Mouse (Mus musculus) lung, embryonic 14.5 days (tissue): ENCODE data around the gene Gzmd. TPM values are rescaled to one million over a fixed set of nuclear protein-coding genes. Genes with fewer than 3 reads are reported as not detected.
A peak's percentile ranks its signal among the peaks of the same experiment; 100 is the strongest.
"Not testable (repeated sequence)": the region's sequence is repeated elsewhere in the genome, so short reads cannot be mapped to it uniquely, and the experiment has no call there.

ENCODE experiments used
- ATAC-seq: fragments of 200-750 bp; cut with Nextera tagmentation; 2 replicates; pipeline ENCODE4 v1.8.0; 2017; ENCODE audit warnings: mild to moderate bottlenecking, moderate TSS enrichment, moderate library complexity; ENCODE audit not compliant: insufficient read depth
- DNase-seq: peaks from one replicate; pipeline ENCODE4 v3.0.0-alpha.2; 2015
- H3K27ac ChIP-seq: fragments of 300-500 bp; sonication (generic); 2 replicates; pipeline ENCODE4 v1.5.1; 2014; ENCODE audit warnings: low read depth, mild to moderate bottlenecking, moderate library complexity
- H3K27me3 ChIP-seq: fragments of 300-500 bp; sonication (generic); 2 replicates; pipeline ENCODE4 v1.6.1; 2014; ENCODE audit warnings: low read length, control low read depth; ENCODE audit not compliant: insufficient read depth
- H3K36me3 ChIP-seq: fragments of 300-500 bp; sonication (generic); 2 replicates; pipeline ENCODE4 v1.6.1; 2014; ENCODE audit warnings: control low read depth; ENCODE audit not compliant: insufficient read depth
- H3K4me1 ChIP-seq: fragments of 300-500 bp; sonication (generic); 2 replicates; pipeline ENCODE4 v1.6.1; 2014; ENCODE audit warnings: antibody characterized with exemption, control low read depth; ENCODE audit not compliant: insufficient read depth
- H3K4me2 ChIP-seq: fragments of 300-500 bp; sonication (generic); 2 replicates; pipeline ENCODE4 v1.6.1; 2014; ENCODE audit warnings: mild to moderate bottlenecking
- H3K4me3 ChIP-seq: fragments of 300-500 bp; sonication (generic); 2 replicates; pipeline ENCODE4 v1.5.1; 2014; ENCODE audit warnings: low read depth, low read length
- H3K9ac ChIP-seq: fragments of 300-500 bp; sonication (generic); 2 replicates; pipeline ENCODE4 v1.6.1; 2014
- H3K9me3 ChIP-seq: fragments of 300-500 bp; sonication (generic); 2 replicates; pipeline ENCODE4 v1.6.1; 2016; ENCODE audit warnings: low read depth, low read length, control low read depth
- CTCF ChIP-seq: IDR thresholded peaks from 2 replicates; pipeline ENCODE4 v1.5.1; 2016; ENCODE audit warnings: antibody characterized with exemption, low read depth
- WGBS: fragments of 180-500 bp; shearing (Covaris S2); extraction: QIAGEN DNeasy Blood & Tissue Kit; methylation state at CpG from one replicate; pipeline ENCODE4 v1.1.7; 2014; 5-methylcytosine and 5-hydroxymethylcytosine counted together
- polyA plus RNA-seq: library from polyadenylated mRNA; unstranded; fragments of >200 nt; fragmentation: Nextera tagmentation; extraction: Ambion mirVana; gene quantifications from 2 replicates; pipeline ENCODE4 v1.2.1, GENCODE M21; 2014

Gzmd gene
- not detected in 2 replicates for polyA plus RNA-seq

GRCm38 (mm10) chr14:56132508-56132907 lies at the start of gene Gzmd:
Gene Gzmd (minus strand): TSS chr14:56132608.
- H3K27ac ChIP-seq, H3K4me2 ChIP-seq, ATAC-seq, H3K27me3 ChIP-seq, H3K9ac ChIP-seq, DNase-seq, H3K36me3 ChIP-seq, H3K4me1 ChIP-seq, H3K9me3 ChIP-seq, H3K4me3 ChIP-seq: not testable (repeated sequence)
- WGBS = 56% methylated on average over 2 of the region's 2 CpGs

- ATAC-seq, H3K27me3 ChIP-seq: not testable (repeated sequence)
These were observed 45.2 kb upstream of the Gzmd start for GRCm38 (mm10) chr14:56177651-56178050.

GRCm38 (mm10) chr14:56174499-56174898 lies 42.1 kb upstream of the Gzmd start, which contains the start of gene Gzmn:
Gene Gzmn (minus strand): TSS chr14:56174599.
- ATAC-seq (no peak), DNase-seq (no peak)
- 86% methylated on average over 5 of the region's 5 CpGs for WGBS
- no peak for TF ChIP-seq CTCF
- no peaks in the 10 kb centered on the region for H3K27me3 ChIP-seq
- no peaks in the 10 kb centered on the region for H3K36me3 ChIP-seq
- H3K4me3 ChIP-seq = no peak within 1 kb of the TSS
- no peak within 1 kb of the TSS for H3K9ac ChIP-seq
- no peaks in the 10 kb centered on the region for H3K4me1 ChIP-seq
- no peaks in the 10 kb centered on the region for H3K9me3 ChIP-seq
- no peak within 1 kb of the TSS for H3K4me2 ChIP-seq
- H3K27ac ChIP-seq = no peak within 1 kb of the TSS

More at GRCm38 (mm10) chr14:56177651-56178050, 45.2 kb upstream of the Gzmd start:
- 20% methylated on average over 8 of the region's 8 CpGs for WGBS
- H3K27ac ChIP-seq, H3K9ac ChIP-seq, H3K4me1 ChIP-seq, H3K4me2 ChIP-seq, H3K36me3 ChIP-seq, H3K9me3 ChIP-seq, H3K4me3 ChIP-seq: not testable (repeated sequence)
- peak; percentile 67 for DNase-seq
- peak; percentile 74 for TF ChIP-seq CTCF

- Histone ChIP-seq H3K4me1 (no peaks in the 10 kb centered on the region), H3K9ac (no peak overlapping the region), H3K4me3 (no peak overlapping the region), H3K4me2 (no peak overlapping the region), H3K36me3 (no peaks in the 10 kb centered on the region), H3K27me3 (no peaks in the 10 kb centered on the region), H3K27ac (no peak overlapping the region), H3K9me3 (no peaks in the 10 kb centered on the region)
- ATAC-seq (no peak), DNase-seq (no peak)
- WGBS = 91% methylated on average over 6 of the region's 6 CpGs
- no peak for TF ChIP-seq CTCF
These were observed 41.0 kb upstream of the Gzmd start for GRCm38 (mm10) chr14:56173396-56173795.

GRCm38 (mm10) chr14:56172744-56173143 lies 40.3 kb upstream of the Gzmd start:
- DNase-seq (no peak), ATAC-seq (no peak)
- Histone ChIP-seq H3K4me1 (no peaks in the 10 kb centered on the region), H3K9ac (no peak overlapping the region), H3K27ac (no peak overlapping the region), H3K27me3 (no peaks in the 10 kb centered on the region), H3K4me2 (no peak overlapping the region), H3K4me3 (no peak overlapping the region), H3K9me3 (no peaks in the 10 kb centered on the region), H3K36me3 (no peaks in the 10 kb centered on the region)
- WGBS = 88% methylated on average over 5 of the region's 5 CpGs
- no peak for TF ChIP-seq CTCF

GRCm38 (mm10) chr14:56168009-56168408 lies 35.6 kb upstream of the Gzmd start:
- WGBS = 69% methylated on average over 6 of the region's 6 CpGs
- H3K27me3 ChIP-seq = no peaks in the 10 kb centered on the region
- H3K9me3 ChIP-seq = no peaks in the 10 kb centered on the region
- no peak overlapping the region for H3K27ac ChIP-seq
- H3K4me1 ChIP-seq = no peaks in the 10 kb centered on the region
- TF ChIP-seq CTCF = no peak
- no peak overlapping the region for H3K9ac ChIP-seq
- ATAC-seq (no peak), DNase-seq (no peak)
- H3K4me2 ChIP-seq = no peak overlapping the region
- no peaks in the 10 kb centered on the region for H3K36me3 ChIP-seq
- H3K4me3 ChIP-seq = no peak overlapping the region

GRCm38 (mm10) chr14:56162109-56162508 lies 29.7 kb upstream of the Gzmd start:
- Histone ChIP-seq H3K36me3 (no peaks in the 10 kb centered on the region), H3K4me2 (no peak overlapping the region), H3K27ac (no peak overlapping the region), H3K9me3 (no peaks in the 10 kb centered on the region), H3K27me3 (no peaks in the 10 kb centered on the region), H3K4me1 (no peaks in the 10 kb centered on the region), H3K4me3 (no peak overlapping the region), H3K9ac (no peak overlapping the region)
- TF ChIP-seq CTCF = no peak
- ATAC-seq = no peak
- DNase-seq = no peak
- 86% methylated on average over 2 of the region's 2 CpGs for WGBS

- WGBS = 77% methylated on average over 2 of the region's 2 CpGs
- not testable (repeated sequence) for H3K4me3 ChIP-seq, H3K9ac ChIP-seq, H3K36me3 ChIP-seq, ATAC-seq, H3K27me3 ChIP-seq, H3K4me2 ChIP-seq, H3K4me1 ChIP-seq, H3K27ac ChIP-seq, H3K9me3 ChIP-seq, DNase-seq
These were observed 27.1 kb upstream of the Gzmd start, which contains the start of gene Gzmg for GRCm38 (mm10) chr14:56159479-56159878. Gene Gzmg (minus strand): TSS chr14:56159579.
